Mouse (Mus musculus) gastrocnemius, adult 18-20 months (tissue): Measurements from ENCODE around the gene Evi5. TPM values are rescaled to one million over a fixed set of nuclear protein-coding genes. Genes with fewer than 3 reads are reported as not detected.

Experiments
- DNase-seq: peaks from one replicate; pipeline ENCODE4 v3.0.0; 2021; ENCODE audit warnings: low spot score
- total RNA-seq, 2 experiments: library from RNA; stranded (reverse); gene quantifications; 2 replicates each; pipeline ENCODE4 v1.2.3; 2021

Gene Evi5
- total RNA-seq, 2 experiments from 2014 or later = 15.5 to 18.9 TPM

DNA sequence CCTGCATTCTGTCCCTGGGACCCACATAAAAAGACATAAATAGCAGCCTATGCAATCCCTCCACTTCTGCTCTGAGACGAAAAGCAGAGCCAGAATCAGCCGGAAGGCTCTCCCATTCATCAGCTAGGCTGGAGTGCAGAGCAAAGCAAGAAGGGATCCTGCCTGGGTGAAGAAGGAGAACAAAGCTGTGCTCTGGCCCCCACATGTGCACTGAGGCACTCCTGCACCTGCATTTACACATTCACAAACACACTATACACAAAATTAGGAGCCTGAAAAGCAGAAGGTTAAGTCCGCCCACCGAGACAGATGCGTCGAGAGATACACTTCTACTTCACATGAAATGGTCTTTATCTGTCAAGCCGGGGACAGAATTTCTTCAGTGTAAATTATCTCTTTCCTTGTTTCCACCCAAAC is 1.0 kb downstream of the Evi5 start:
- peak; percentile 30 for DNase-seq

DNA sequence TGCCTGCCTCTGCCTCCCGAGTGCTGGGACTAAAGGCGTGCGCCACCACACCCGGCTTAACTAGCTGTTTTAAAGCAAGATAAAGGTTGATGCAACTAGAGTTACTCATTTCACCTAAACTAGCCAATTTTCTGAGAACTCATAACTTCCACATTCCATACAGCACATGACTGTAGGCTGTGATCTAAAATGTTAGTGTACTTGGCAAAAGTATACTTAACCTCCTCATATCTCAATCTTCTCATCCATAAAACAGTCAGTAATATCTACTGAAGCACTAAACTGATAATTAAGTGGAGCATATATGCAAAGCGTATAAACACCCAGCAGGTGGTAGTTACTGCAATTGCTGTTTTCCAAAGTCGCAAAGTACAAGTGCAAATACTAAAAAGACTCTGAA is 1.6 kb downstream of the Evi5 start:
- no peak for DNase-seq

DNA sequence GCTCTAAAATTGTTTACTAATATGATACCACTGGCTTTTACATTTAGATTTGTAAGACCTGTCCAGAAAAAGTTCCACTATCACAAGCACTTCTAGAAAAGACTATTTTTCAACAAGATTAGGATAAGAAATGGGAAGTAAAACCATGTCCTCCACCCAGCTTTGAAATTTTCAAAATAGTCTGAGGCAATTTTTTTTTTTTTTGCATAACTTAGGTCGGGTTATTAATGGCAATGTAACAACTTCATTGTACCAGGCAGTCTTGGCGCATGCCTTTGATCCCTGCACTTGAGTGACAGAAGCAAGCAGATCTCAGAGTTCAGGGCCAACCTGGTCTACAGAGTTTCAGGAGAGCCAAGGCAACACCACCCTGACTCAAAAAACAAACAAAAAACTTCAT is 5.2 kb downstream of the Evi5 start:
- no peak for DNase-seq

DNA sequence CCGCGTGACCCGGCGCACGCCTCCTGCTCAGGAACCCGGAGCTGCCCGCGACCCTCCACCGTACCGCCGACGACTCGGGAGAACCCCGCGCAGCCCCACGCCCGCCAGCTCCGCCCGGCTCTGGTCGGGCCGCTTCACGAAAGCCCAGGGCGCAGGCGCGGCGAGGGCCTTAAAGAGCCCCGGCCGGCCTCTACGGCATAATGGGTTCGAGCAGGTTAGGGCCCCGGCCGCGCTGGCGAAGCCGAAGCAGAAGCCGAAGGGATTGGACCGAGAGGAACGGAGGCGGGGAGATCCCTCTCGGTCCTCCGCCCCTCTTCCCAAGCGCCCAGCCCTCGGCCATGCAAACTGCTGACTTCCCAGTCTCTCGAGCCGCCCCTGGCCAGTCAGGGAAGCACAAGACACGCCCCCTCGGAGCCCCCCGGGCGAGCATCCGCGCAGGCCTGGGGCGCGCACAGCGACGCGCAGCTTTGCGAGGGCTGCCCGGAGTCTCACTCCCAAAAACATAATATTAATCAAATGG is 5.9 kb downstream of the Evi5 start:
- DNase-seq = peak; percentile 92

DNA sequence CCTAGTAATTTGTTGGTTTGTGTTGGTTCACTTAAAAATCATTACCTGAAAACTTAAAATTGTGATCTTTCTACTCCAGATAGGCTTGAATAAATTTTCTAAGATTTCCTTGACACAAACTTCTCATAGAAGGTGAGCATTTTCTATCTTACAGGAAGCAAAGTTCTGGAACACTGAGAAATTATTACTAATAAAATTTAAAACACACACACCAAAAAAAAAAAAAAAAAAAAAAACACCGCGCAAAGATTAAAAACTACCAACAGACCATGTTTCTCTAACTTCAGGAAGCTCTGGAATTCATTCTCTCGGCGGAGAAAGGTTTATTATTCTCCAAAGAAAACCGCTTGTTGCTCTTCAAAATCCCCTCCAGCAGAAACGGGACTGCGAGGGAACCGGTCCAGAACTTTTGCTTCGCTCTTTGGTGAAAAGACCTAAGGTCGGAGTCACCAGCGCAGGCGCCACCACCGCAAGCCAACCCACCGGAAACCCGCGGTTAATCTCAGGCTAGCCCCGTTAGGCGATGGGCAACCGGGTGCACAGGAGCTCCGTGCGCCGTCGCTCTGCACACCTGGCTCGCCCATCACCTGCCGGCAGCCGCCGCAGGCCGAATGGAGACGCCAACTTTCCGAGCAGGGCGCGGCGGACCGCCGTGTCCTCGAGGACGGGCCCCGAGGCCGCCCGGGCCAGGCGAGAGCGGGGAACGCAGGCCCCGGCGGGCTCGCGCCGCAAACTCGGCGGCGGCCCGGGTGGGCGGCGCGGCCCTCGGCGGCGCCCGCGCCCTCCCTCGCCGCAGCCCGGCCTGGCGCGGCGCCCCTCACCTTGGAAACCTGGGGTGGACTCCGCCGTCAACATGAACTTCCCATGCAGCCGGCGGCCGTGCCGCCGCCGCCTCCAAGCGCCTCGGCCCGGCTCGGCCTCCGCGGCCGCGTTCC is 6.7 kb downstream of the Evi5 start:
- peak; percentile 44 for DNase-seq

DNA sequence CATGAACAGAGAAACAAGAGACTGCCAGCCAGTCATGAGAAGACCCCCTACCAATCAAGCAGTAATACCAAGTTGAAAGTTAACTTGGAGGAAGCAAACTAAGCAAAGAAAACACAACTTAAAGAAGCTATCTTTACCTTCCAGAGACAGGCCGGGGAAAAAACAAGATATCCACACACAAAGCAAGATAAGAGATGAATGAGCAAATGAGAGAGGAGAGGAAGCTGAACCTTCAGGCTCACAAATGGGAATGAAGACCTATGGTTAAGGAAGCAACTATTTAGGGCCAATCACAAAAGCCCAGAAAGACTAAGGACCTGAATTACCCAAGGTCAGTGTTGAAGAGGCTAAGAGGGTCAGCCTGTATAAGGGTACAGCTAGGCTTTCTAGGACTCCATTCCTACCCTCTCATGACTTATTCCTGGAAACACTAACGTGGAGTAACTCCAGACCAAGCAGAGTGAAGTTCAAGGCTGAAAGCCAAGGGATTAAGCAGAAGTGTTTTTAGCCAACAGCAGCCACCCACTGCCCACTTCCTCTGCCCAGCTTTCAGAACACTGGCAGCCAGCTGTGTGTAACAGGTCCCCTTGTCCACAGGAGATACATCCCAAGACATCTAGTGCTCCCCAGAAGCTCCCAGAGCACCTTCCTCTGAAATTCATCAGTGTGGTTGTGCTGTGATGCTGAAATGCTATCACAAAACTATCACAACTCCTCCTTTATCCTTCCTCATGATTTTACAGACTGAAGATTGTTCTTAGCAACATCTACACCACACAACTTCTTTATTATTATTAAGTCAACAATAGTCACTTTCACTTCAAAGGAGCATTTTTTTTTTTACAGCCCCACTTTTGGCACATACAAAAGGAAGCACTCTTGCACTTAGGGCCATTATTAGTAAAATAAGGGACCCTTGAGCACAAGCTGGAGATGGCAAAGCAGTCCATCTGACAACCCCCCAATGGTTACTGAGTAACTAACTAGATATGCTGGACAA is 8.5 kb downstream of the Evi5 start:
- DNase-seq = peak; percentile 15

DNA sequence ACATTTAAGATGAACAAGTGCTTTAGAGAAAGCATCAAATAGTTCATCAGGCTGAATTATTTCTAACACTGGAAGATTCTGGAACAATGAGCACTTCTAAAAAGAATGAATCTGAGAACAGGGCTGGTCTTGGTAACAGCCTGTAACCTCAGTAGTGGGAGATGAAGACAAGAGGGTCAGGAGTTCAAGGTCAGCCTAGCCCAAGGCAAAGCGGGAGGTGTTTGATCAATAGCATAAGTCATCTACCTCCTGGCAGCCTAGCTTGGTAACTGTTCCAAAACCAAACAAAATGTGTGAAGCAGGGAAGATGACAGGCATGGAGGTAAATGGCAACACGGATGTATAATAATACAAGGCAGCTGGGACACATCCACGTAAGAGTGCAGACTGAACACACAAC is 10.9 kb downstream of the Evi5 start:
- no peak for DNase-seq

DNA sequence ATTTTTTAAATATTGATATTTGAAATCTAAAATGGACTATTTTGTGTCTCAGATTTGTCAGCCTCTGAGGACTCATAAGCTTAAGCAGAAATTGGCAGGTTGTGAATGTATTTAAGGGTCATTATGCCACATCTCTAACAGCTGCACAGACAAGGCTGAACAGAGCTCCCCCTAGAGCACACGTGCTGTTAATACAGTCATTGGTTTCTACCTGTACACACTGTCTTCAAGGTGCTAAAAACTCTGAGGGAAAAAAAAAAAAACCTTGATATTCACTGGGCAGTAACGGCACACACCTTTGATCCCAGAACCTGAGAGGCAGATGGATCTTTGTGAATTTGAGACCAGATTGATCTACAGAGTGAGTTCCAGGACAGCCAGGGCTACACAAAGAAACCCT is 15.9 kb downstream of the Evi5 start:
- DNase-seq = no peak

DNA sequence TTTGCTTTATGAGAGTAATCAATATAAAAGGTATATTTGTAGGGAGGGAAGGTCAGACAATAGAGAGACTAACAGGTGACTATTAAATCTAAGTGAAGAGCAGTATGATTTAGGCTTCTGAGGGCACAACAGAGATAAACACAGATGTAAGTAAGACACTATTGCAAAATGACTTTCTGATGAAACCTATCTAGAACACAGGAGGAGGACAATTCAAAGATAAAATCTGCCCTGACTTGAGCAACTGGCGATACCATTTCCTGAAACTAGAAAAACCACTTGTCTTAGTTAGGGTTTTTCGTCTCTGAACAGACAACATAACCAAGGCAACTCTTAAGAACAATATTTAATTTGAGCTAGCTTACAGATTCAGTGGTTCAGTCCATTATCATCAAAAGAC is 19.4 kb downstream of the Evi5 start:
- no peak for DNase-seq

DNA sequence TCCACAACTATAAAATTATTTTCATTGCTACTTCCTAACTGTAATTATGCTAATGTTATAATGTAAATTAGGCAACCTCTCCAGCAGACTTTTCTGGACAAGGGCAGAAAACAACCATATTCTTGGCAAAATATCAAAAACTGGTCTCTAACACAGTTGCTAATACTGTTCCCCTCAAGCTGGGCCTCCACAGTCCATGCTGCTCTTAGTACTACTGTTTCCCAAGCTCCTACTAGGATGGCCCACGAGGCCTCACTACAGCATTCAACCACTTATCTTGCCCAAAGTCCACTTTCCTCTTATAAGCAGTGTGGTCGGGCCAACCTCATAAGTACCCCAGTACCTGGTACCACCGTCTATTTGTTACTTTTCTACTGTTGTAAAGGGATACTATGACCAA is 20.4 kb downstream of the Evi5 start:
- DNase-seq = no peak

DNA sequence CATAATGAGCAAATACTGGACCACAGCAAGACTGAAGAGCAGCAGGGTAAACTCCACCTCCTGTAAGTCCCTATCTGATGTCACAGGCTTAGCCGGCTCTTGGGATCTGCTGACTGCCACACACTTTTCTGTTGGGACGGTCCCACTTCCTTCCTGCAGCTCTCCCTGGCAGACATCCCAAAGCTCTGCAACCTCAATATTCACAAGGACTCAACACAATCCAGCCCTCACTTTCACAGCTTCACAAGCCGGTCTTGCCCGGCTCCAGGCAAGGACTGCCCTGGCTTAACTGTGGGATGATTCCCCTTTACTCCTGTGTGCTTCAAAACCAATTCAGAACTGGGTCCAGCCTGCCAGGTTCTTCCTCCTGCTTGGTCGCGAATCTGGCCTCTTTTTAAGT is 21.1 kb downstream of the Evi5 start:
- DNase-seq = peak; percentile 26

DNA sequence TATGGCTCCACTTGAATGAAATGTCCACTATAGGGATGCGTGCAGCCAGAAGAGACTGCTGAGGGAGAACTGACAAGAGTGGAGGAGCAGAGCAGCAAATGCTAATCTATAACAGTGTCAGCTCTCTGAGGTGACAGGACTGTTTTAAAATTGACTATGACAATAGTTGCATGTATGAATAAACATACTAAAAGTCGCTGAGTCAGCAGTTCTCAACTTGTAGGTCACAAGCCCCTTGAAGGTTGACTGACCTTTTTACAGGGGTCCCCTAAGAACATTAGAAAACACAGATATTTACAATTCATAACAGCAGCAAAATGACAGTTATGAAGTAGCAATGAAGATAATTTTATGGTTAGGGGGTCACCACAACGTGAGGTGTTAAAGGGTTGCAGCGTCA is 25.9 kb downstream of the Evi5 start:
- DNase-seq = no peak

DNA sequence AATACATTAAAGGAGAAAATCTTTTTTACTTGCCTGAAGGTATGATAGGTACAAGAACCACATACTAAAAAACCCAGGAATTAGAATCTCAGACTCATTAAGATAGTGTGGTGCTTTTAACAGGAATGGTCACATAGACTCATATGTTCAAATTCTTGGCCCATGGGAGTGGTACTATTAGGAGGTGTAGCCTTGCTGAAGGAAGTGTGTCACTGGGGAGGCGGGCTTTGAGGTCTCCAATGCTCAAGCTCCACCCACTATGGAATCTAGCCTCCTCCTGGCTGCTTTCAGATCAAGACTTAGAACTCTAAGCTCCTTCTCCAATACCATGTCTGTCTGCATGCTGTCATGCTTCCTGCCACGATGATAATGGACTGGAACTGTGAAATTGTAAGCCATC is 27.1 kb downstream of the Evi5 start:
- no peak for DNase-seq

DNA sequence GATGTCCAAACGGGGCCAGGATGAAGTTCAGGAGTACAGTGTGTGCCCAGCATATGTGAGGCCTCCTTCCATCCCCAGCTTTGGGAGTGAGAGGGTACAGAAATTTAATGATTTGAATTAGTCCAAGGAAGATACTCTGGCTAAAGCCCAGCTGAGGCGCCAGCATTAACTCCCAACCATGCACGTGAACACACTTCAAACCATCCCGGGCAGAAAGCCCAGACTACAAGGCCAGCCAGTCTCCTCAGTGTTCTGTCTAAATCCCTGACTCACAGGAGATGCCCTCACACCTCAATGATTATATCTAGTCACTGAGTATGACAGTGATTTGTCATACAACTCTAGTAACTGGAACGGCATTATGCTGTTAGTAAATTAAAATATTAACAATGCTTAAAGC is 27.6 kb downstream of the Evi5 start:
- DNase-seq = no peak

DNA sequence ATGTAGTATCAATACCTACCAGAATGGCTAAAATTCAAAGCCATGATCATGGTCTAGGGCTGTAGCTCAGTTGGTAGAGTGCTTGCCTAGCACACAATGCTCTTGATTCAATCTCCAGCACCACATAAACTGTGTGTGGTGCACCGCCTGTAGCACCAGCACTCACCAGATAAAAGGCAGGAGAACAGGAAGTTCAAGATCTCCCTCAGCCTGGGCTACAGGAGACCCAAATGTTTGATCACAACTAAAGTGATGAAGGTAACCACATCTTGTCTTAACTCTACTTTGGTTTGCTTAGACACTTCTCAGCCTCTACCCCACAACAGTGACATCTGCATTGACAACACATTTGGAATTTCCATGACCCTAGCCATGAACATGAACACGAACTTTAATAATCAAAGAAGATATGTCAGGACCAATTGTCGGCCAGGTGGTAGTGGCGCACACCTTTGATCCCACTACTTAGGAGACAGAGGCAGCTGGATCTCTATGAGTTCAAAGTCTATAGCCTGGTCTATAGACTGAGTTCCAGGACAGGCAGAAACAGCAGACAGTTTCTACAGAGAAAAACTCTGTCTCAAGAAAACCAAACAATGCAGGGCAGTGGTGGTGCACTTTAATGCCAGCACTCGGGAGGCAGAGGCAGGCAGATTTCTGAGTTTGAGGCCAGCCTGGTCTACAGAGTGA is 34.2 kb downstream of the Evi5 start:
- no peak for DNase-seq

DNA sequence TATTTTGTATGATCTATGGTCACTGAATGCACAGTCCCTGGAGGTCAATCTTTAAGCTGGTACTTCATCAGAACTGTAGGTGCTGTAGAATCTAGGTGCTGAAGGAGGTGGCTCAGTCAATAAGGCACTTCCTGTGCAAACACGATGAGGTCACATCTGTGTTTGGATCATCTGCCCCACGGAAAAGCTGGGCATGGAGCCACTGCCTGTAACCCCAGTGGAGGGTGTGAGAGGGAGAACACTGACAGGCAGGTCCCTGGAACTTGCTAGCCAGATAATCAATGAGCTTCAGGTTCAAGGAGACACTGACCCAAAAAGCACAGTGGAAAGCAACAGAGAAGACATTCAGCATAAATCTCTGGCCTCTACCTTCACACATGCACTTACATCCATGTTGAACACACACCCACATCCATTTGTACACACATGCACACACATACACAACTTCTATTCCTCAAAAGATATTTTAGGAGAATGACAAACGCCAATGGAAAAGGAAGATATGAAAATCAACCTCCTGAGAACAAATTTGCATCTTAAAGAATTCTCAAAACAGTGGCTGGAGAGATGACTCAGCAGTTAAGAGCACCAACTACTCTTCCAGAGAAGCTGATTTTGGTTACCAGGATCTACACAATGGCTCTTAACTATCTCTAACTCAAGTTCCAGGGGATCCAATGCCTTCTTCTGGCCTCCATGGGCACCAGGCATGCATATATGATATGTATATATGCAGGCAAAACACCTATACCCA is 35.8 kb downstream of the Evi5 start:
- peak; percentile 69 for DNase-seq

DNA sequence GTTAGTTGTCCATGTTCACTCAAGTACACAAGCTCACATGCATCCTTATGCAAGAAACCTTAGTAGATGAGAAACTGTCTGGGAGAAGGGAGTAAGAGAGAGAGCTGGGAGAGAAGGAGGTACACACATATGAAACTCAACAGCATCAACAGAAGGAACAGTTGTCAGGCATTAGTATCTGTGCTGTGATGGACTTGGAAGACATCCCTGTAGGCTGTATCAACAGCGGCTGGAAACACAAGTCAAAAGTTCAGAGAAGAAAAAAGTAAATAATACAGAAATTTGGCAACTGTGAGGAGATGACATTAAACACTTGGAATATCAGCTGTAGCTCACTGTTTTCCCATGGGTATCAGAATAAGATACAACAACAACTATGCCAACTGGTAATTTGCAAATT is 40.6 kb downstream of the Evi5 start:
- no peak for DNase-seq

DNA sequence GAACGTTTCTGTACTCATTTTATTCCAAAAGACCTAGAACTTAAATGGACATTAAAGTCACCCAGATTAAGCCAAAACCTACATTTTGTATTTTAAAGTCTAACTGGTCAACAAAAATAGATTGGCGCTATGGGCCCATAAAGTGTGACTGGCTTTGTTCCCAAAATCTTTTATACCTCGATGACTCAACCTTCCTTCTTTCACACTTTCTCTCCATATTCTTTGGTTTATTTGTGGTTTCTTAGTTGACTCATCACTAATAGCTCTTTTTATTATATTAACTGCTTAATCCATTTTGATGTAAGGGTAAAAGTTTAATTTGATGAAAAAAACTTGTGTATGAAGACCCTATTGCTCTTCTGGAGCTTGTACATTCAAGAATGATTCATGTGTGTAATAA is 43.6 kb downstream of the Evi5 start:
- DNase-seq = no peak

DNA sequence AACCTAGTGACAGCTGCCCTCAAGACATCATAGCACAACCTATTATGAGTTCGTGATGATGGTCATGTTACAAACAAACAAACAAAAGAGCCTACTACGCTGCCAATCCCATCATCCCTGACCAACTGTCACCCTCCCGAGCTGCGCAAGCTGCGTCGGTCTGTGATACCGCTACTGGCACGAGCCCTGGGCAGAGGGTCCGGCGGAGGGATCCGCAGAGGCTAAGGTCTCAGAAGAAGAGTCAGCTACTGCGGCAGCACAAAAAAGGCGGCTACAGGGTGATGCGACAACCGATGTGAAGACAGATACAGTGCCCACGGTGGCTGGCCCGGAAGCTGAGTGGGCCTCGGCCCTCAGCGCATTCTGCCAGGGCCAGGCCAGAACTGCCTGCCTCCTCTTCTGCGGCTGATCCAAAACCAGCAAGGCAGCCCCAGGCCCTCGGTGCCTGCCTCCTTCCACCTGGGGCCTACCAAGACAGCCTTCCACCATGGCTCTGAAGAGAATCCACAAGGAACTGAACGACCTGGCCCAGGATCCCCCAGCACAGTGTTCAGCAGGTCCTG is 44.8 kb downstream of the Evi5 start, which contains the start of gene Ube2d2b:
Gene Ube2d2b, plus strand, starts transcription at position 102 of the 563 bp plus-strand sequence.
- DNase-seq = no peak

DNA sequence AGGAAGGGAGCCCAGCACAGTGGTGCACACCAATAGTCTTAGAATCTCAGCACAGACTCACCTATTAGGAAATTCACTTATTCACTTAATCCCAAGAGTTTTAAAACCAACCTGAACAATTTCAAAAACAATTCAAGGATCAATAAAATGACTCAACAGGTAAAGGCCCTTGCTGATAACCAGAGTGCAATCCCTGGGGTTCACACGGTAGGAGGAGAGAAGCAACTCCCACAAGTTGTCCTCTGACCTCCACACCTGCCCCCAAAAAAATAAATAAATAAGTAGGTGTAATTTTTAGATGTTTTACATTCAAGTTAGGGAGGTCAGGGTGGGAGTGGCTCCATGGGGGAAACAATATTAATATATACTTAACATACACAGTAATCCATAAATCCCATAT is 52.4 kb downstream of the Evi5 start:
- no peak for DNase-seq
